Mouse (Mus musculus) intestine, embryonic 15.5 days (tissue): ENCODE measurements around the gene Kptn. TPM values are rescaled to one million over a fixed set of nuclear protein-coding genes. Genes with fewer than 3 reads are reported as not detected.
A peak's percentile ranks its signal among the peaks of the same experiment; 100 is the strongest.

Source experiments
- ATAC-seq: fragments of 200-750 bp; cut with Nextera tagmentation; 2 replicates; pipeline ENCODE4 v1.8.0; 2017; ENCODE audit warnings: moderate TSS enrichment, moderate library complexity
- H3K27ac ChIP-seq: fragments of 300-500 bp; sonication (generic); 2 replicates; pipeline ENCODE4 v1.5.1; 2015; ENCODE audit warnings: mild to moderate bottlenecking, inconsistent platforms
- H3K27me3 ChIP-seq: fragments of 300-500 bp; sonication (generic); replicated peaks from 2 replicates; pipeline ENCODE4 v1.6.1; 2015; ENCODE audit warnings: inconsistent platforms
- H3K36me3 ChIP-seq: fragments of 300-500 bp; sonication (generic); 2 replicates; pipeline ENCODE4 v1.6.1; 2015; ENCODE audit warnings: inconsistent platforms
- H3K4me1 ChIP-seq: fragments of 300-500 bp; sonication (generic); replicated peaks from 2 replicates; pipeline ENCODE4 v1.6.1; 2015; ENCODE audit warnings: inconsistent platforms
- H3K4me2 ChIP-seq: fragments of 300-500 bp; sonication (generic); replicated peaks from 2 replicates; pipeline ENCODE4 v1.6.1; 2015; ENCODE audit warnings: mild to moderate bottlenecking, inconsistent platforms
- H3K4me3 ChIP-seq: fragments of 300-500 bp; sonication (generic); replicated peaks from 2 replicates; pipeline ENCODE4 v1.5.1; 2015; ENCODE audit warnings: inconsistent platforms
- H3K9ac ChIP-seq: fragments of 300-500 bp; sonication (generic); 2 replicates; pipeline ENCODE4 v1.6.1; 2015; ENCODE audit warnings: inconsistent platforms
- H3K9me3 ChIP-seq: fragments of 300-500 bp; sonication (generic); 2 replicates; pipeline ENCODE4 v1.6.1; 2016; ENCODE audit warnings: inconsistent platforms
- WGBS: fragments of 180-500 bp; shearing (Covaris S2); methylation state at CpG from one replicate; pipeline ENCODE4 v1.1.7; 2015; 5-methylcytosine and 5-hydroxymethylcytosine counted together
- polyA plus RNA-seq: library from polyadenylated mRNA; unstranded; fragments of >200 nt; fragmentation: Nextera tagmentation; extraction: Ambion mirVana; gene quantifications from 2 replicates; pipeline ENCODE4 v1.2.1, GENCODE M21; 2015

The Kptn gene
- polyA plus RNA-seq, 1 experiment from 2014 or later, result 25.6 TPM

GRCm38 (mm10) chr7:16153522-16153921 lies 33.8 kb downstream of the Kptn start:
- H3K4me1 ChIP-seq, result no peaks in the 10 kb centered on the region
- ATAC-seq, result peak; percentile 85
- 17% methylated on average over 10 of the region's 10 CpGs for WGBS

GRCm38 (mm10) chr7:16155132-16155872 lies 35.6 kb downstream of the Kptn start:
- Histone ChIP-seq H3K27ac (no peak overlapping the region), H3K9ac (no peak overlapping the region), H3K4me1 (0 out of 2 replicates have a peak, but pooled peaks cover 3% of the 10 kb centered on the region), H3K4me2 (no peak overlapping the region), H3K9me3 (no peaks in the 10 kb centered on the region), H3K27me3 (peaks cover 17% of the 10 kb centered on the region), H3K36me3 (no peaks in the 10 kb centered on the region), H3K4me3 (no peak overlapping the region)
- 68% methylated on average over 9 of the region's 9 CpGs for WGBS
- ATAC-seq, result no peak

More at GRCm38 (mm10) chr7:16153522-16153921, 33.8 kb downstream of the Kptn start:
- no peaks in the 10 kb centered on the region for H3K9me3 ChIP-seq
- no peak overlapping the region for H3K4me3 ChIP-seq
- no peak overlapping the region for H3K4me2 ChIP-seq
- no peak overlapping the region for H3K9ac ChIP-seq
- H3K27me3 ChIP-seq, result peaks cover 5% of the 10 kb centered on the region
- no peaks in the 10 kb centered on the region for H3K36me3 ChIP-seq
- H3K27ac ChIP-seq, result no peak overlapping the region

GRCm38 (mm10) chr7:16156105-16156714 lies 36.5 kb downstream of the Kptn start:
- ATAC-seq, result no peak
- Histone ChIP-seq H3K4me1 (0 out of 2 replicates have a peak, but pooled peaks cover 3% of the 10 kb centered on the region), H3K27me3 (peaks cover 17% of the 10 kb centered on the region), H3K9ac (no peak overlapping the region), H3K36me3 (no peaks in the 10 kb centered on the region), H3K4me3 (no peak overlapping the region), H3K27ac (no peak overlapping the region), H3K4me2 (no peak overlapping the region), H3K9me3 (no peaks in the 10 kb centered on the region)
- WGBS, result 66% methylated on average over 8 of the region's 8 CpGs

- WGBS, result 10% methylated on average over 39 of the region's 39 CpGs
- ATAC-seq, result no peak
- no peak overlapping the region for H3K27ac ChIP-seq
These were observed 39.0 kb downstream of the Kptn start for GRCm38 (mm10) chr7:16158735-16159134.

GRCm38 (mm10) chr7:16160702-16161101 lies 41.0 kb downstream of the Kptn start:
- no peak overlapping the region for H3K9ac ChIP-seq
- WGBS, result 60% methylated on average over 3 of the region's 3 CpGs

More at GRCm38 (mm10) chr7:16158735-16159134, 39.0 kb downstream of the Kptn start:
- peak overlapping the region; percentile 49 for H3K4me2 ChIP-seq
- no peak overlapping the region for H3K9ac ChIP-seq
- H3K27me3 ChIP-seq, result peaks cover 17% of the 10 kb centered on the region
- no peaks in the 10 kb centered on the region for H3K9me3 ChIP-seq
- H3K4me3 ChIP-seq, result no peak overlapping the region; the same call in 1 of the 2 replicates
- H3K36me3 ChIP-seq, result no peaks in the 10 kb centered on the region
- H3K4me1 ChIP-seq, result 0 out of 2 replicates have a peak, but pooled peaks cover 3% of the 10 kb centered on the region

GRCm38 (mm10) chr7:16161302-16161701 lies 41.6 kb downstream of the Kptn start:
- Histone ChIP-seq H3K9ac (no peak overlapping the region), H3K27me3 (peaks cover 17% of the 10 kb centered on the region), H3K36me3 (no peaks in the 10 kb centered on the region), H3K27ac (no peak overlapping the region), H3K9me3 (no peaks in the 10 kb centered on the region), H3K4me2 (no peak overlapping the region), H3K4me3 (no peak overlapping the region), H3K4me1 (0 out of 2 replicates have a peak, but pooled peaks cover 3% of the 10 kb centered on the region)
- no peak for ATAC-seq
- WGBS, result 89% methylated on average over 9 of the region's 9 CpGs

More at GRCm38 (mm10) chr7:16160702-16161101, 41.0 kb downstream of the Kptn start:
- H3K4me1 ChIP-seq, result 0 out of 2 replicates have a peak, but pooled peaks cover 3% of the 10 kb centered on the region
- H3K4me3 ChIP-seq, result no peak overlapping the region
- H3K36me3 ChIP-seq, result no peaks in the 10 kb centered on the region
- ATAC-seq, result peak; percentile 61
- H3K4me2 ChIP-seq, result no peak overlapping the region
- no peaks in the 10 kb centered on the region for H3K9me3 ChIP-seq
- peaks cover 17% of the 10 kb centered on the region for H3K27me3 ChIP-seq
- H3K27ac ChIP-seq, result no peak overlapping the region

GRCm38 (mm10) chr7:16162036-16162435 lies 42.3 kb downstream of the Kptn start:
- WGBS, result 66% methylated on average over 7 of the region's 7 CpGs
- no peak for ATAC-seq

GRCm38 (mm10) chr7:16172141-16172581 lies 52.5 kb downstream of the Kptn start:
- no peaks in the 10 kb centered on the region for H3K9me3 ChIP-seq
- WGBS, result 7% methylated on average over 1 of the region's 1 CpGs
- no peak overlapping the region for H3K9ac ChIP-seq
- H3K27me3 ChIP-seq, result no peaks in the 10 kb centered on the region
- H3K4me3 ChIP-seq, result no peak overlapping the region
- H3K36me3 ChIP-seq, result no peaks in the 10 kb centered on the region
- no peak for ATAC-seq
- H3K4me2 ChIP-seq, result no peak overlapping the region
- peaks cover 16% of the 10 kb centered on the region for H3K4me1 ChIP-seq
- no peak overlapping the region for H3K27ac ChIP-seq

More at GRCm38 (mm10) chr7:16162036-16162435, 42.3 kb downstream of the Kptn start:
- no peak overlapping the region for H3K27ac ChIP-seq
- H3K9ac ChIP-seq, result no peak overlapping the region
- H3K9me3 ChIP-seq, result no peaks in the 10 kb centered on the region
- H3K4me2 ChIP-seq, result no peak overlapping the region
- no peak overlapping the region for H3K4me3 ChIP-seq
- H3K4me1 ChIP-seq, result 0 out of 2 replicates have a peak, but pooled peaks cover 3% of the 10 kb centered on the region
- no peaks in the 10 kb centered on the region for H3K36me3 ChIP-seq
- peaks cover 17% of the 10 kb centered on the region for H3K27me3 ChIP-seq

- no peak overlapping the region for H3K4me2 ChIP-seq
- H3K27me3 ChIP-seq, result no peaks in the 10 kb centered on the region
- no peaks in the 10 kb centered on the region for H3K36me3 ChIP-seq
- no peak overlapping the region for H3K27ac ChIP-seq
- no peak for ATAC-seq
- H3K9me3 ChIP-seq, result no peaks in the 10 kb centered on the region
- peaks cover 16% of the 10 kb centered on the region for H3K4me1 ChIP-seq
- no peak overlapping the region for H3K4me3 ChIP-seq
- 41% methylated on average over 1 of the region's 1 CpGs for WGBS
- no peak overlapping the region for H3K9ac ChIP-seq
These were observed 53.0 kb downstream of the Kptn start for GRCm38 (mm10) chr7:16172586-16173140.

- Histone ChIP-seq H3K36me3 (no peaks in the 10 kb centered on the region), H3K9me3 (no peaks in the 10 kb centered on the region), H3K9ac (no peak overlapping the region), H3K27ac (no peak overlapping the region), H3K4me2 (no peak overlapping the region), H3K4me1 (peaks cover 16% of the 10 kb centered on the region), H3K27me3 (no peaks in the 10 kb centered on the region), H3K4me3 (no peak overlapping the region)
- no peak for ATAC-seq
- 50% methylated on average over 5 of the region's 5 CpGs for WGBS
These were observed 53.5 kb downstream of the Kptn start for GRCm38 (mm10) chr7:16173146-16173545.

GRCm38 (mm10) chr7:16174597-16175541 lies 55.2 kb downstream of the Kptn start, which contains the start of gene Meis3:
Meis3 (plus strand) TSS chr7:16175090.
- ATAC-seq, result peak; percentile 91
- peak within 1 kb of the TSS; percentile 84 for H3K4me2 ChIP-seq
- peaks cover 16% of the 10 kb centered on the region for H3K4me1 ChIP-seq
- H3K27ac ChIP-seq, result peak within 1 kb of the TSS; percentile 62
- H3K9ac ChIP-seq, result peak within 1 kb of the TSS; percentile 73
- 1% methylated on average over 42 of the region's 42 CpGs for WGBS
- H3K36me3 ChIP-seq, result peaks cover 9% of the 10 kb centered on the region
- H3K4me3 ChIP-seq, result peak within 1 kb of the TSS; percentile 75
- H3K9me3 ChIP-seq, result no peaks in the 10 kb centered on the region
- no peaks in the 10 kb centered on the region for H3K27me3 ChIP-seq
